Mouse (Mus musculus) heart, postnatal 14 days (tissue): ENCODE measurements around the gene Rnaseh2a. TPM values are rescaled to one million over a fixed set of nuclear protein-coding genes. Genes with fewer than 3 reads are reported as not detected.
A peak's percentile ranks its signal among the peaks of the same experiment; 100 is the strongest.

Experiments used
- DNase-seq, 2 experiments: peaks; one replicate each; pipeline ENCODE4 v3.0.0; 2021 to 2022
- intact Hi-C: fragments of 180-260 bp; cut with DNase I; formaldehyde crosslinking; loops from one replicate; pipeline ENCODE4 v1.15.1; 2025
- total RNA-seq, 2 experiments: library from RNA; stranded (reverse); gene quantifications; 2 replicates each; pipeline ENCODE4 v1.2.3; 2021

Rnaseh2a gene
- total RNA-seq, 2 experiments from 2014 or later, result 39.7 to 50.7 TPM

- intact Hi-C loops, result no loop called here
- no peak for DNase-seq
Measured at GRCm38 (mm10) chr8:84970135-84970790, 696 bp upstream of the Rnaseh2a start.

DNA sequence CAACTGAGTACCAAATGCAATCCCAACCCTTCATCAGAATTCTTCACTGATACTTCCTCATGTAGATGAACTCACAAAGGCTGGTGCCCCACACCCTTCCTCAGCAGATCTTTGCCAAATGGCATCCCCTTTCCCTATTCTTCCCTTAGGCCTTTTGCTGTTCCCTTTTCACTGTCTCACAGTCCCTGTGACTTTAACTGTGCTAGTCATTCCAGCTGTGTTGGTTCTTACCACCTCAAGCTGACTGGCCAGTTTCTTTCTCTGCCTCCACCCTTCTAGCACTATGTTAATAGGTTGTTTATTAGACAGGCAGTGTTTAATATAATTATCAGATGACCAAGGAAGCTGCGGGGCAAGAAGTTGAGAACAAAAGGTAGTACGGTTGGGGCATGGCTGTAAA is 917 bp downstream of the Rnaseh2a start:
- intact Hi-C loops, result no loop called here

GRCm38 (mm10) chr8:84967532-84968304 is 1.8 kb downstream of the Rnaseh2a start:
- intact Hi-C loops, result no loop called here
- DNase-seq, result no peak

More for the DNA sequence above, 917 bp downstream of the Rnaseh2a start:
- DNase-seq, result no peak

DNA sequence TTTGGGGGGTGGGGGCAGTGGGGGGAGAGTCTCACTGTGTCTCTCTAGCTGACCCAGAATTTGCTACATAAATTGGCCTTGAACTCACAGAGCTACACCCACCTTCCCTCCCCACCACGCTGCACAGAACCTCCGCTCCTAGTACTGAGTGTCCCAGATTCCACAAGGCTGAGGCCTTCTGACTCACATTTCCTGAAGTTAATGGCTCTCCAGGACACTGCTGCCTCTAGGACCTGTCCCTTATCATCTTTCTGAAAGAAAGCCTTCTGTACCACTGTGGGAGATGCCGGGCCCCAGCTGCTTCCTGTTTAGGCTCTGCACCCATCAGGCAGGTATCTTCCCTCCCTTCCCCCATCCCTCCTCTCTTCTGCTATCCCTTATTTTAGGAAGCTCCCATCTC is 3.0 kb downstream of the Rnaseh2a start:
- intact Hi-C loops, result no loop called here
- DNase-seq, result no peak

DNA sequence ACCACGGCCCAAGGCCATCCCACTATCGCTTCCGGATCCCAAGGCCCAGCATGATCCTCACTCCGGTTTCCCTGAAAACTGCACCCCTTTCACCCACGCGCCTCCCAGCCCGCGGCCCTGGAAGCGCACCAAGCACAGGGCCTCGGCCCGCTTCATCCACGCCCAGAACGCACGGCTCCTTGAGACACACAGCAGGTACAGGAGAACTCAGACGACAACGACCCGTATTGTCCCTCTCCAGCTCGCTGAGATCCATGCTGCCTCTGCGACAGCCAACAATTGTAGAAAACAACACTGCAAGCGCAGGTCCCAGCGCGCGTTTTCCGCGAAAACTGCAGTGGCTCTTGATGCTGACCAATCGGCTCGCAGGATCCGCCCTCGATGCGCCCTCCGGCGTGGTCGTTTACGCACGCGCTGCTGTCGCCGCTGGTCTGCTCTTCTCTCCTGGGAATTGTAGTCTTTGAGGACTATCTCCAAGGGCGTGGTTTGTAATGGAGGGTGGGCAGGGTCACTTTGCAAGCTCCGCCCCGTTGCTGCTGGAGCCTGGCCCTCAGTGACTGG is 3.8 kb downstream of the Rnaseh2a start:
- DNase-seq, result peak; percentile 90 to 91
- intact Hi-C loops, result no loop called here

DNA sequence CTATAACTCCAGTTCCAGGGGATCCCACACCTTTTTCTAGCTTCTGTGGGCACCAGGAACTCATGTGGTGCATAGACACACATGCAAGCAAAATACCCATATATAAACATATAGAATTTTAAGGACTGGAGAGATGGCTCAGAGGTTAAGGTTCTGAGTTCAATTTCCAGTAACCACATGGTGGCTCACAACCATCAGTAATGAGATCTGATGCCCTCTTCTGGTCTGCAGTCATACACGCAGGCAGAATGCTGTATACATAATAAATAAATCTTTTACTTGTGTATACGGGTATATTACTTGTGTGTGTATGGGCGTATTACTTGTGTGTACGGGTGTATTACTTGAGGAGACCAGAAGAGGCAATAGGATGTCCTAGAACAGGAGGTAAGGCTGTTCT is 5.6 kb downstream of the Rnaseh2a start:
- intact Hi-C loops, result no loop called here
- DNase-seq, result no peak

DNA sequence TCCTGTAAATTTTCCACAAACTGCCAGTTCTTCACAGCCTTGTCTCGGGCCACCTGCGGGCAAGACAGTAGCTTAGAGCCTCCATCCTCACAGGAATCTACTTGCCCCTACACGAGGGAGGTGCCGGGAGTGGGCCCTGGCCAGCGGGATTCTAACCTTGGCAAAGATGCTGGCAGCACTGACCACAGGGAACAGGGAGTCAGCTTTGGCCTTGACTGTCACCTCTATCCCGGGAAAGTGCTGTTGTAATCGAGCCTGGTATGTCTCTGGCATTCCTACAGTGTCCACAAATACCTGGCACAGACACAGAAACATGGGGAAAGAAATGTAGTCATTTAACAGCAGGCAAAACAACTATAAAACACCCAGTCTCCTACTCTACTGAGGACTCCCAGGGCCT is 9.8 kb downstream of the Rnaseh2a start:
- DNase-seq, result peak; percentile 29 to 53
- intact Hi-C loops, result no loop called here

DNA sequence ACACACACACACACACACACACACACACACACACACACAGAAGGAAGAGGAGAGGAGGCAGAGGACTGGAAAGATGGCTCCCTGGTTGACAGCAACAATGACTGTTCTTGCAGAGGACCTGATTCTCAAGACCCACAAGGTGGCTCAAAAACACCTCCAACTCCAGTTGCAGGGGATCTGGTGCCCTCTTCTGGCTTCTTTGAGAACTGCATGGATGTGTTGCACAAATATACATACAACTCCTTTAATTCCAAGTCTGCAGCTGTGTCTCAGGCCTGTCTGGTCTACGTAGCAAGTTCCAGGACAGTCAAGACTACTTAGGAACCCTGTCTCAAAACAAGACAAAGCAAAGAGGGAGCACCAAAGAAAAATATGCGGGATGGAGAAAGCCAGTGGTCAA is 12.8 kb downstream of the Rnaseh2a start:
- DNase-seq, result peak; percentile 48 to 76
- intact Hi-C loops, result loop anchor here (2.0 kb wide), 1 partner anchor 28 kb away; no protein-coding TSS in a partner anchor

DNA sequence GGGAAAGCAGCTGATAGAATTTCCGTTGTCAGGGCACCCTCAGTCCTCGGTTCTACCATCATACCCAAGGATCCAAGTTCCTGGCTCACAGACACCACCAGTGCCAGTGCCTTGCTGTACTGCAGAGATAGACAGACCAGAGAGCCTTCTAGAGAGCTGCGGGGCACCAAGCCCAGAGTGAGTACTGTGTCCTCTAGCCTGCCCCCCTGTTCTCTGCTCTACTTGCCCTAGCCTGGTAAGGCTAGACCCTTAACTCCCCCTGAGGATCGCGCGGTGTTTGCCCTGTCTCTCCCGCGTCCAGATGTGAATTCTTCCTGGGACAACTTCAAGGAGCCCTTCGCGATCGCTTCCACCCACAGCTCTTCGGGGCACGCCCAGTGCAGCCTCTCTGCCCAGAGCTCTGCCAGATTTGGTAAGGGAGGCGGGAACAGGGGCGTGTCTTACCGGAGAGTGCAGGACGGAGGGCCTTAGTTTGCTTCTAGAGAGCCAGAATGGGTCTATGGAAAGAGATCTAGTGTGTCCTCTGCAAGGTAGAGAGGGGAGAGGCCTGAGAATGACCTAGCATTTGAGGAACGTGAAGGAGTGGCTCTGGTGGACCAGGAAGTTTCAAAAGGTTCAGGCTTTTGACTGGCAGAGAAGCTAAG is 16.8 kb downstream of the Rnaseh2a start:
- DNase-seq, result peak; percentile 48 to 51
- intact Hi-C loops, result no loop called here

DNA sequence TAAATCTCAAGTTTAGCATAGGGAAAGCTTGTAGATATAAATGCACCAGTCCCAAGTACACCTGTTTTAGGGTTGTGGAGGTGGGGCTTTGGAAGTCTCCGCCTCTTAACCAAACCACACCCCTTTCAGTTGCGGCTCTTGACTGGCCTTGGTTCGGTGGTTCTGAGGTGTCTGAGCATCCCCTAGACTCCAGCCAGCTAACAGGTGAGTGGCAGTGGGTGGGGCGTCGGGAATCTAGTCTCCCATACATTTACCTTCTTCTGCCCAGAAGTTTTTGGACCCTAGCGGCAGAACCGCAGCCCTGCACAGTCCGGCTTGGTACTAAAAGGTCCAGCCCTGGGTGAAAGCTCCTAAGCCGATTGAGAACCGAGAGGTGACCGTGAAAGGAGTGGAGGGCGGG is 19.8 kb downstream of the Rnaseh2a start:
- DNase-seq, result no peak
- intact Hi-C loops, result no loop called here

DNA sequence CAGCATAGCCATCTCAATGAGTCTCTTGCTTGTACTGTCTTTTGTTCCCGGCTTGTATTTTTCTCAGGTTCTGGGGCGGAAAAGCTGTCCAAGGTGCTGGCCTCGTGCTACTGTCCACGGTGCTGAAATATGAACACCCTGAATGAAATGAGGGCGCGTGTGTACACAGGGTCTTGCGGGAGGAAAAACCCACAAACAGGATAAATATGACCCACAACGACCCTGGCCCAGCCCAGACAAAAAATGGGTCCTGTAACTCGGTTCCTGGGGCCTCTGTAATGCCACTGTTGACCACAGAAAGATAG is 22.4 kb downstream of the Rnaseh2a start:
- peak; percentile 62 to 70 for DNase-seq
- intact Hi-C loops, result no loop called here

GRCm38 (mm10) chr8:84946528-84947240 is 22.9 kb downstream of the Rnaseh2a start, which contains the start of gene Rtbdn:
TSS of gene Rtbdn (plus strand) at chr8:84946991.
- intact Hi-C loops, result no loop called here

GRCm38 (mm10) chr8:84945633-84946527 is 23.7 kb downstream of the Rnaseh2a start:
- no peak for DNase-seq
- intact Hi-C loops, result no loop called here

More at GRCm38 (mm10) chr8:84946528-84947240, 22.9 kb downstream of the Rnaseh2a start, which contains the start of gene Rtbdn:
- DNase-seq, result no peak

DNA sequence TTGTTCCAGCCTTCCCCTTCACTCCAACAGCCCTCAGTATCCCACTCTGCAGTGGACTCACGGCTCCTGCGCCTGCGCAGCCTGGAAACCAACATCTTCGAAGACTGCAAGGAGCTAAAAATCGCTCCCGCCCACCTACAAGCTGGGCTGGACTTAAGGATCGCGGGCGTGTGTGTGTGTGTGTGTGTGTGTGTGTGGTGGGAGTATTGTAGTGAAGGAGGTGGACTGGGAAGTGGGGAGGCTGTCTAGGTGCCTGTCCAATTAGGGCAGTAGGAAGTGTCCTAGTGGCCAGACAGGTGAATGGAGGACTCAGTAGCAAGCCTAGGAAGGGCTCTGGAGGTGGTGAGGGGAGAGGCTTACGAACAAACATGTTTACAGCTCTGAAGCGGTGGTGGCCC is 24.3 kb downstream of the Rnaseh2a start:
- DNase-seq, result no peak
- intact Hi-C loops, result no loop called here

- DNase-seq, result no peak
- intact Hi-C loops, result no loop called here
Measured at GRCm38 (mm10) chr8:84944478-84945160, 24.9 kb downstream of the Rnaseh2a start.

DNA sequence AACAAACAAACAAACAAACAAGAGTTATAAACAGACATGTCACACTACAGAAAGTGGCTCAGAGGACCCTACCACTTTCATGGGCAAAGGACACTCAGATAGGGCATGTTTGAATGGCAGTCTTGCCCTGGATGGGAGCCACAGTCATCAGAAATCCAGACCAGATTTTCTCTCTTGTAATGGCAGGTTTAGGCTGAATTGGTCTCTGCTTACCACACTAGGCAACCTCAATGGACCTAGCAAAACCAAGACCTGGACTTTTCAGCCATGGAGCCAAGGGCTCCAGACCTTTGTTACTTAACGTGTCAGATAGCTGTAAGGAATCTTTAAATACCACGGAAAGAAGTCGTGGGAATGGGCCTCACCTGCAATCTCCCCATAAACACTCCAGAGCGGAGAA is 25.9 kb downstream of the Rnaseh2a start:
- intact Hi-C loops, result no loop called here
- no peak for DNase-seq

GRCm38 (mm10) chr8:84937620-84938485 is 31.7 kb downstream of the Rnaseh2a start:
- intact Hi-C loops, result no loop called here
- no peak for DNase-seq

DNA sequence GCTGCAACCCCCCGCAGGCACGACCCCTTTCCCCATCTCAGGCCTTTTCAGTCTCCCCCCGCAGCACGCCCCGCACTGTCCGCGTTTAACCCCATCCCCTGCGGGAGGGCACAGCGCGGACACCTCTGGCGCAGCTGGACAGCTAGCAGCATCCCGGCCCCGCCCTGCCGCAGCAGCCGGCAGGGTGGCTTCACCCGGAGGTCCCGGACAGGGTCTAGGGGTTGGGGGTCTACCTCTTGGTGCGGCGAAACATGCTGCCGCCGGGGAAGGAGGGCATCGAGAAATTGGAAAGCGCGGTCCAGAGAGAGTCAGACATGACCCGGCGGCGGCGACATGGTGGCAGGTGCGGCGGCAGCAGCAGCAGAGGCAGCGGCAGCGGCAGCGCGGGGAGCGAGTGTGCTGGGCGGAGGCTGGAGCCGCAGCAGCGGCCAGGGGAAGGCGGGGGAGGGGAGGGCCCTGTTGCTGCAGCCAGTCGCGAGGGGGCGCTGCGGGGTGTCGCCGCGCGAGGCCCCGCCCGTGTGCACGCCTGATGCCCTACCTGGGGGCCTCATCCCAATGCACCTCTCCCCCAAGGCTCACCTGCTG is 32.5 kb downstream of the Rnaseh2a start, which contains the start of gene Mast1:
Gene Mast1, minus strand, starts transcription at position 398 of the 585 bp plus-strand sequence.
- DNase-seq, result peak; percentile 69 to 74

More for the DNA sequence above, 32.5 kb downstream of the Rnaseh2a start, which contains the start of gene Mast1:
- intact Hi-C loops, result no loop called here
